Mouse (Mus musculus) liver, adult 2 months (tissue): ENCODE results near the gene Grhl1. TPM values are rescaled to one million over a fixed set of nuclear protein-coding genes. Genes with fewer than 3 reads are reported as not detected.

Source experiments
- DNase-seq: peaks from one replicate; pipeline ENCODE4 v3.0.0-alpha.2; 2011; ENCODE audit warnings: low read depth, low spot score; ENCODE audit errors: extremely low read depth
- H3K27ac ChIP-seq: fragments of 200-500 bp; replicated peaks from 2 replicates; pipeline ENCODE4 v1.5.1; 2012; ENCODE audit warnings: low read depth, mild to moderate bottlenecking, control low read depth, inconsistent platforms, low read length; ENCODE audit not compliant: insufficient read depth
- H3K27me3 ChIP-seq: fragments of 200-500 bp; 2 replicates; pipeline ENCODE4 v1.6.1; 2012; ENCODE audit warnings: mild to moderate bottlenecking, moderate library complexity, low read length, inconsistent platforms; ENCODE audit not compliant: control insufficient read depth, insufficient read depth
- H3K36me3 ChIP-seq: fragments of 200-500 bp; 2 replicates; pipeline ENCODE4 v1.6.1; 2012; ENCODE audit warnings: low read length, inconsistent platforms; ENCODE audit not compliant: control insufficient read depth, insufficient read depth
- H3K4me1 ChIP-seq: fragments of 200-500 bp; 2 replicates; pipeline ENCODE4 v1.6.1; 2011; ENCODE audit warnings: low read length; ENCODE audit not compliant: control insufficient read depth, insufficient read depth
- H3K4me3 ChIP-seq: fragments of 200-500 bp; 2 replicates; pipeline ENCODE4 v1.5.1; 2011; ENCODE audit warnings: low read depth, mild to moderate bottlenecking, control low read depth, low read length, moderate library complexity; ENCODE audit not compliant: insufficient read depth
- H3K79me2 ChIP-seq: fragments of 200-500 bp; 2 replicates; pipeline ENCODE4 v1.6.1; 2012; ENCODE audit warnings: inconsistent platforms, mild to moderate bottlenecking, low read length, moderate library complexity; ENCODE audit not compliant: control insufficient read depth, insufficient read depth
- H3K9ac ChIP-seq: fragments of 200-500 bp; 2 replicates; pipeline ENCODE4 v1.6.1; 2012; ENCODE audit warnings: low read depth, mild to moderate bottlenecking, control low read depth, inconsistent platforms, low read length
- CTCF ChIP-seq: fragments of 200-500 bp; IDR thresholded peaks from 2 replicates; pipeline ENCODE4 v1.5.1; 2011; ENCODE audit warnings: low read depth, low read length, control low read depth
- POLR2A ChIP-seq: fragments of 200-500 bp; IDR thresholded peaks from 2 replicates; pipeline ENCODE4 v1.6.1; 2011; ENCODE audit warnings: low read length, control low read depth; ENCODE audit not compliant: insufficient read depth; ENCODE audit errors: extremely low read depth
- WGBS: fragments of 180-500 bp; shearing (Covaris S2); methylation state at CpG from one replicate; pipeline ENCODE4 v1.1.7; 2018; 5-methylcytosine and 5-hydroxymethylcytosine counted together
- polyA plus RNA-seq: library from polyadenylated mRNA; depleted of rRNA; stranded (reverse); fragments of >200 nt; gene quantifications from 2 replicates; pipeline ENCODE4 v1.2.3, GENCODE M21; 2012
- total RNA-seq: library from RNA; depleted of rRNA; stranded (reverse); fragments of >200 nt; gene quantifications from 2 replicates; pipeline ENCODE4 v1.2.3, GENCODE M21; 2014

Gene Grhl1
- total and polyA plus RNA-seq, 2 experiments, result 0.28 to 0.42 TPM

- no peak overlapping the region for H3K4me3 ChIP-seq
- no peaks in the 10 kb centered on the region for H3K4me1 ChIP-seq
- TF ChIP-seq POLR2A (no peak), CTCF (no peak)
- no peaks in the 10 kb centered on the region for H3K36me3 ChIP-seq
- 91% methylated on average over 16 of the region's 16 CpGs for WGBS
- H3K27me3 ChIP-seq, result no peaks in the 10 kb centered on the region
- no peak for DNase-seq
- no peaks in the 10 kb centered on the region for H3K79me2 ChIP-seq
- H3K9ac ChIP-seq, result no peak overlapping the region
- H3K27ac ChIP-seq, result no peak overlapping the region
These were observed 30.5 kb upstream of the Grhl1 start for GRCm38 (mm10) chr12:24541426-24542154.

GRCm38 (mm10) chr12:24547686-24548085, 24.4 kb upstream of the Grhl1 start:
- no peak for TF ChIP-seq POLR2A
- TF ChIP-seq CTCF, result no peak
- no peak overlapping the region for H3K9ac ChIP-seq
- peaks cover 3% of the 10 kb centered on the region; the same call in 1 of the 2 replicates for H3K36me3 ChIP-seq
- WGBS, result 93% methylated on average over 8 of the region's 8 CpGs
- DNase-seq, result no peak
- H3K4me3 ChIP-seq, result no peak overlapping the region
- H3K27me3 ChIP-seq, result no peaks in the 10 kb centered on the region
- no peaks in the 10 kb centered on the region for H3K4me1 ChIP-seq
- H3K79me2 ChIP-seq, result no peaks in the 10 kb centered on the region
- H3K27ac ChIP-seq, result no peak overlapping the region

GRCm38 (mm10) chr12:24548885-24549284, 23.2 kb upstream of the Grhl1 start:
- H3K27me3 ChIP-seq, result no peaks in the 10 kb centered on the region
- H3K79me2 ChIP-seq, result no peaks in the 10 kb centered on the region
- H3K27ac ChIP-seq, result no peak overlapping the region
- peaks cover 3% of the 10 kb centered on the region; the same call in 1 of the 2 replicates for H3K36me3 ChIP-seq
- WGBS, result 97% methylated on average over 6 of the region's 6 CpGs
- H3K9ac ChIP-seq, result no peak overlapping the region
- no peaks in the 10 kb centered on the region for H3K4me1 ChIP-seq
- H3K4me3 ChIP-seq, result no peak overlapping the region
- DNase-seq, result no peak
- TF ChIP-seq CTCF, result no peak
- no peak for TF ChIP-seq POLR2A

- DNase-seq, result no peak
- Histone ChIP-seq H3K27ac (no peak overlapping the region), H3K36me3 (peaks cover 3% of the 10 kb centered on the region; the same call in 1 of the 2 replicates), H3K9ac (no peak overlapping the region), H3K4me1 (no peaks in the 10 kb centered on the region), H3K27me3 (no peaks in the 10 kb centered on the region), H3K4me3 (no peak overlapping the region), H3K79me2 (no peaks in the 10 kb centered on the region)
- TF ChIP-seq POLR2A (no peak), CTCF (no peak)
- WGBS, result 69% methylated on average over 2 of the region's 2 CpGs
These were observed 19.6 kb upstream of the Grhl1 start for GRCm38 (mm10) chr12:24552531-24552930.

GRCm38 (mm10) chr12:24555976-24556375, 16.1 kb upstream of the Grhl1 start:
- Histone ChIP-seq H3K36me3 (no peaks in the 10 kb centered on the region), H3K27ac (no peak overlapping the region), H3K79me2 (no peaks in the 10 kb centered on the region), H3K27me3 (no peaks in the 10 kb centered on the region), H3K9ac (no peak overlapping the region), H3K4me3 (no peak overlapping the region), H3K4me1 (no peaks in the 10 kb centered on the region)
- no peak for DNase-seq
- whole genome bisulfite sequencing, result 92% methylated on average over 8 of the region's 8 CpGs
- TF ChIP-seq POLR2A (no peak), CTCF (no peak)

- Histone ChIP-seq H3K27me3 (no peaks in the 10 kb centered on the region), H3K27ac (no peak overlapping the region), H3K36me3 (no peaks in the 10 kb centered on the region), H3K9ac (no peak overlapping the region), H3K4me3 (no peak overlapping the region), H3K4me1 (no peaks in the 10 kb centered on the region), H3K79me2 (no peaks in the 10 kb centered on the region)
- TF ChIP-seq CTCF (no peak), POLR2A (no peak)
- no peak for DNase-seq
- WGBS, result 90% methylated on average over 7 of the region's 7 CpGs
These were observed 8.6 kb upstream of the Grhl1 start for GRCm38 (mm10) chr12:24563395-24563960.
